Mouse (Mus musculus): ENCODE measurements around the gene Nptx1. TPM values are rescaled to one million over a fixed set of nuclear protein-coding genes. Genes with fewer than 3 reads are reported as not detected.
A peak's percentile ranks its signal among the peaks of the same experiment; 100 is the strongest.

The Nptx1 gene
- total and polyA plus RNA-seq, 2 experiments from 2014 or later, result 0.23 to 1.6 TPM

DNA sequence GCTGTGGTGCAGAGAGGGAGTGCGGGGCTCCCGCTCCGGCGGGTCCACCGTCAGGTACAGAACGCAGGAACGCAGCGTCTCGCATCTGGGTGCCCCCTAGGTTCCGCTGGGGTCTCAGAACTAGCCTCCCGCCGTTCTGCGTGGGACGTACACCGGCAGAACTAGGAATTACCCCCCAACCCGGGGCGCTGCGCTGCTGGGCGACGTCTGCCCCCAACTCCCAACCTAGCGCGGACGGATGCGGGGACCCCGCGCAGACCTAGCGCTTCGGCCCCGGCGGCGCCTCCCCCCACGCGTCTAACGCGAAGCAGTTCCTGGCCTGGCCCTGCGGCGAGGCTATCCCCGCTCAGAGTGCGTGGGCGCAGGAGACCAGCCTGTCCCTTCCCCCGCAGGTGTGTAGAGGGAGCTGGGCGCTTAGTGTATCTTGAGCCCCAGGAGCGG is 1.8 kb upstream of the Nptx1 start:
- H3K9ac ChIP-seq (replicated peaks; ENCODE audit: low read depth, low read length), result no peak overlapping the region; the same call in 1 of the 2 replicates
- no peak overlapping the region for H3K27ac ChIP-seq (ENCODE audit: low read depth)
- H3K4me2 ChIP-seq (ENCODE audit: low read depth, low read length), result peak overlapping the region; percentile 99
- DNase-seq (ENCODE audit: low spot score), result no peak
- H3K4me1 ChIP-seq (ENCODE audit: control insufficient read depth, insufficient read depth), result peaks cover 29% of the 10 kb centered on the region
- H3K27me3 ChIP-seq (ENCODE audit: control insufficient read depth, insufficient read depth, low read length), result peaks cover 82% of the 10 kb centered on the region
- no peaks in the 10 kb centered on the region for H3K9me3 ChIP-seq (replicated peaks; ENCODE audit: control insufficient read depth, low read length)
- H3K36me3 ChIP-seq (replicated peaks; ENCODE audit: control insufficient read depth, insufficient read depth, low read length), result no peaks in the 10 kb centered on the region
- no peak for TF ChIP-seq CTCF (IDR thresholded peaks at IDR 0.05; ENCODE audit: low read depth)
- TF ChIP-seq EP300 (IDR thresholded peaks at IDR 0.05; ENCODE audit: low read depth), result no peak
- ATAC-seq (ENCODE audit: insufficient read depth, low read depth), result no peak
- peak overlapping the region; percentile 64 for H3K4me3 ChIP-seq (ENCODE audit: low read depth, low read length)
- WGBS, result under 1% methylated on average over 42 of the region's 43 CpGs

DNA sequence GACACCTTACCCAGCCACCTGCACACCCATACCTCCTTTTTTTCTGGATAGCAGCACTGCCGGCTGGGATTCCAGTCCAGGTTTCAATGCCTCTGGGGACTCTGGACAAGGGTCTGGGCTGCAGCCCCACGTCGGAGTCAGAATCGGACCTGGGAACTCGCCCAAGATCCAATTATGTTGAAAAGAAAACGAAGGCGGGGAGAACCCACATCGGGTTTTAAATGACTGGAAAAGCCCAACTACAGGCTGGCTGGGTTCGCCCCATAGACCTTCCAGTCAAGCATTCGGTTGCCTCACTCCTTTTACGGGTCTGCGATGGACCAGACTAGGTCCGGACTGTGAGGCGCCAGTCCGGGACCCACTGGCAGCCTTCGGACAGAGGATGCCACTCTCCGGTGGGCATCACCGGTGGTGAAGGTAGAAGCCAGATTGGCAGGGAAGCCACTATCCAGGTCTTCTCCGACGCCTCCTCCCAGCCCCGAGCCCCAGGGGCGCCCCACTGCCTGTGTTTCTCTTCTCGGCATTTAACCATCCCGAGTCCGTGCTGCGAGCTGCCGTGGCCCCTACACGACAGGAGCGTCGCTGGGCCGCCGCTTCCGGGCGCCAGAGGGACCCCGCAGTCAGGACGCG is 1.3 kb upstream of the Nptx1 start:
- no peak overlapping the region for H3K27ac ChIP-seq (ENCODE audit: low read depth)
- H3K27me3 ChIP-seq (ENCODE audit: control insufficient read depth, insufficient read depth, low read length), result peaks cover 83% of the 10 kb centered on the region
- peak overlapping the region; percentile 64 for H3K4me3 ChIP-seq (ENCODE audit: low read depth, low read length)
- no peak for DNase-seq (ENCODE audit: low spot score)
- TF ChIP-seq EP300 (IDR thresholded peaks at IDR 0.05; ENCODE audit: low read depth) (no peak), CTCF (IDR thresholded peaks at IDR 0.05; ENCODE audit: low read depth) (no peak; the same call in 1 of the 2 replicates)
- no peaks in the 10 kb centered on the region for H3K9me3 ChIP-seq (replicated peaks; ENCODE audit: control insufficient read depth, low read length)
- H3K4me1 ChIP-seq (ENCODE audit: control insufficient read depth, insufficient read depth), result peaks cover 29% of the 10 kb centered on the region
- peak overlapping the region; percentile 99 for H3K4me2 ChIP-seq (ENCODE audit: low read depth, low read length)
- no peak overlapping the region; the same call in 1 of the 2 replicates for H3K9ac ChIP-seq (replicated peaks; ENCODE audit: low read depth, low read length)
- no peaks in the 10 kb centered on the region for H3K36me3 ChIP-seq (replicated peaks; ENCODE audit: control insufficient read depth, insufficient read depth, low read length)
- no peak for ATAC-seq (ENCODE audit: insufficient read depth, low read depth)
- 2% methylated on average over 36 of the region's 37 CpGs for WGBS

DNA sequence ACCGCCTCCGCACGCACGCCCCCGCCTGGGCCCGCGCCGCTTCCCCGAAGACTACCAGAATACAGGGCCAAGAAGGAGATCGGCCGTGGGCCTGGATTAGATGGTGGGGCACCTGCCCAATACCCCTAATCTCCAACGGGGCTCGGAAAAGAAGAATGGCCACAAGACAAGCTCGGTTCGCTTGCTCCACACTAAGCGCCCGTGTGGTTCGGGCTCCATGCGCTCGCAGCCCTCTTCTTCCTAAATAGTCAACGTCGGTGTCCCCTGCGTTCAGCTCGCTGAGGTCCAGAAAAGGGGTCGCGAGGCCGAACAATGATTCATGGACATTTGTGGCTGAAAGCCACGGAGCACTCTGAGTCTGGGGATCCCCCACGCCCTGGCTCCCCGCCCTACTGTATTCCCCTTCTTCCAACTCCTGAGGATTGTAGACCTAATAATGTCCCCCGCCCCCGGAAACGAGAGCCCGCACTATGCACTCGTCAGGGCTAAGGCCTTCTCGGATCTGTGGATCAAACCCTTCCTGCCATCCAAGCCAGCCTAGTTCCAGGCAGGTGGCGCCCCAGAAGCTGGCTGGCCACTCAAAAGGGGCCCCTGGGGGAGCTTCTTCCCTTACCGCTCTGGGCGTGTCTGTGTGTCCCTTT is 518 bp upstream of the Nptx1 start:
- no peak for ATAC-seq (ENCODE audit: insufficient read depth, low read depth)
- H3K27ac ChIP-seq (ENCODE audit: low read depth), result no peak overlapping the region

DNA sequence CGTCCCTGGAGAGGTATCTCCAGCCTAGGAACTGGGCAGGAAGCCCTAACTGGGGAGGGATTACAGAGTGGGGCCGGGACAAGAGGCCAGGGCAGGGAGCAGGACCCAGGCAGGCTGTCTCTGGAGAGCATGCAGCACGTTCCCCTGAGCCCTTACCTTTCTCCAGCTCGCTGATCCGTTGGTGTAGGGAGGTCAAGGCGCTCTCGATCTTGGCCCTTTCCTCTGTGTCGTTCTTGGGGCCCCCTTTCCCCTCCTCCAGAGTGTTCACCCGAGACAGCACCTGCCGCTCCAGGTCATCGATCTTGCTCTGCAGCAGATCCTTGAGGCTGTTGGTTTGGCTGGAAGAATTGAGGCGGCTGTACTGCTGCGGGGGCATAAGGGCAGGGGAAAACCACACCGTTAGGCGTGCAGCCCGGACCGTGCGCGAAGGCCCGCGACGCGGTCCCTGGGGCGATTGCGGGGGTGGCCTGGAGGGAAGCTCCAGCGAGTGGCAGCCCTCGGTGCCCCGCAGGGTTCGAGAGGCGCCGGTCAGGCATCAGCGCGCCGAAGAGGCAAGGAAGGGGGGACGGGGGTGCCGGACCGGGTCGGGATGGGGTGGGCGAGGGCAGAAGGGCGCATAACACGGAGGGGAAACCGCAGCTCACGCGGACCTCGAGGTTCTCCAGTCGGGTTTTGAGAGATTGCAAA is 914 bp downstream of the Nptx1 start:
- no peak for TF ChIP-seq EP300 (IDR thresholded peaks at IDR 0.05; ENCODE audit: low read depth)
- no peak for TF ChIP-seq CTCF (IDR thresholded peaks at IDR 0.05; ENCODE audit: low read depth)
- Histone ChIP-seq H3K36me3 (replicated peaks; ENCODE audit: control insufficient read depth, insufficient read depth, low read length) (no peaks in the 10 kb centered on the region), H3K4me1 (ENCODE audit: control insufficient read depth, insufficient read depth) (peaks cover 29% of the 10 kb centered on the region), H3K27ac (ENCODE audit: low read depth) (no peak overlapping the region), H3K4me3 (ENCODE audit: low read depth, low read length) (peak overlapping the region; percentile 64), H3K9me3 (replicated peaks; ENCODE audit: control insufficient read depth, low read length) (no peaks in the 10 kb centered on the region), H3K9ac (replicated peaks; ENCODE audit: low read depth, low read length) (no peak overlapping the region), H3K4me2 (ENCODE audit: low read depth, low read length) (peak overlapping the region; percentile 99), H3K27me3 (ENCODE audit: control insufficient read depth, insufficient read depth, low read length) (peaks cover 99% of the 10 kb centered on the region)
- DNase-seq (ENCODE audit: low spot score) (no peak), ATAC-seq (ENCODE audit: insufficient read depth, low read depth) (no peak)
- WGBS, result 2% methylated on average over 45 of the region's 46 CpGs

More for the DNA sequence above, 518 bp upstream of the Nptx1 start:
- DNase-seq (ENCODE audit: low spot score), result no peak
- H3K4me3 ChIP-seq (ENCODE audit: low read depth, low read length), result peak overlapping the region; percentile 64
- peak overlapping the region; percentile 29; the same call in 1 of the 2 replicates for H3K9ac ChIP-seq (replicated peaks; ENCODE audit: low read depth, low read length)
- 2% methylated on average over 39 of the region's 39 CpGs for WGBS
- H3K4me1 ChIP-seq (ENCODE audit: control insufficient read depth, insufficient read depth), result peaks cover 29% of the 10 kb centered on the region
- H3K27me3 ChIP-seq (ENCODE audit: control insufficient read depth, insufficient read depth, low read length), result peaks cover 85% of the 10 kb centered on the region
- H3K36me3 ChIP-seq (replicated peaks; ENCODE audit: control insufficient read depth, insufficient read depth, low read length), result no peaks in the 10 kb centered on the region
- no peaks in the 10 kb centered on the region for H3K9me3 ChIP-seq (replicated peaks; ENCODE audit: control insufficient read depth, low read length)
- H3K4me2 ChIP-seq (ENCODE audit: low read depth, low read length), result peak overlapping the region; percentile 99
- TF ChIP-seq EP300 (IDR thresholded peaks at IDR 0.05; ENCODE audit: low read depth) (no peak), CTCF (IDR thresholded peaks at IDR 0.05; ENCODE audit: low read depth) (no peak)

DNA sequence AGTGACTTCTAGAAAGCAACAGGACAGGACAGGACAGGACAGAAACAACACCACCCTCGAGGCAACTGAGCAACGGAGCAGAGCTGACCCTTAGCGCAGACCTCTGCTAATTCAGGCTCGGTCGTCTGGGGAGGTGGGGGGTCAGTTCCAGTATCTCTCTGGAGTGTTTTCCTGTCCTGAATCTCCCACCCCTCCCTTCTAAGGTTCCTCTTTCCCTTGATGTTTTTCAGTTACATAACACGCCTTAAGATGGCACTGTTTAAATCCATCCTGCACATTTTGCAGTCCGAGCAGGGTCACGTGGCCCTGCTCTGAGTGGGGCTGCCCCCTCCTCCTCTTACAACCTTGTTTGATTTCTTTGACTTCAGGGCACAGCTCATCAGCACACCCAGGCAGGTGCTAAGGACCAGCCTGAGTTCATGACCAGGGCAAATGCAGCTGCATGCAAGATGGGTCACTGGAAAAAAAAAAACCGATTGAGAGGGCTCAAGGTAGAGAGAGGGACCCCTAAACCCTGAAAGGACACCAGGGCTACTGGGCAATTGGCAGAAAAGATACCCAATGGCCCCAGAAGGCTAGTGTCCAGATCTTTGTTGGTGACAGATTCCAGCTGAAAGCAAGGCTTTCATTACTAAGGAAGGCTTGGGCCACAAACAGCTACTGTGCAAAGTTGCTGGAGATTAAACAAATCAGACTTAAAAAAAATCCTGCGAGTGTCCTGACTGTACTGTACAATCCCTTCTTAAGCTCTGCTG is 1.6 kb downstream of the Nptx1 start:
- peak overlapping the region; percentile 99 for H3K4me2 ChIP-seq (ENCODE audit: low read depth, low read length)
- TF ChIP-seq CTCF (IDR thresholded peaks at IDR 0.05; ENCODE audit: low read depth) (peak; percentile 40), EP300 (IDR thresholded peaks at IDR 0.05; ENCODE audit: low read depth) (no peak)
- H3K36me3 ChIP-seq (replicated peaks; ENCODE audit: control insufficient read depth, insufficient read depth, low read length), result no peaks in the 10 kb centered on the region
- no peak overlapping the region for H3K27ac ChIP-seq (ENCODE audit: low read depth)
- no peak overlapping the region for H3K9ac ChIP-seq (replicated peaks; ENCODE audit: low read depth, low read length)
- peaks cover 29% of the 10 kb centered on the region for H3K4me1 ChIP-seq (ENCODE audit: control insufficient read depth, insufficient read depth)
- H3K9me3 ChIP-seq (replicated peaks; ENCODE audit: control insufficient read depth, low read length), result no peaks in the 10 kb centered on the region
- H3K27me3 ChIP-seq (ENCODE audit: control insufficient read depth, insufficient read depth, low read length), result peaks cover 100% of the 10 kb centered on the region
- H3K4me3 ChIP-seq (ENCODE audit: low read depth, low read length), result peak overlapping the region; percentile 64
- ATAC-seq (ENCODE audit: insufficient read depth, low read depth) (no peak), DNase-seq (ENCODE audit: low spot score) (no peak)
- WGBS, result 6% methylated on average over 10 of the region's 10 CpGs
